Mouse (Mus musculus) heart, adult 18-20 months (tissue): ENCODE measurements around the gene Tshr. TPM values are rescaled to one million over a fixed set of nuclear protein-coding genes. Genes with fewer than 3 reads are reported as not detected.
"Not testable (repeated sequence)": the region's sequence is repeated elsewhere in the genome, so short reads cannot be mapped to it uniquely, and the experiment has no call there.

Source experiments
- DNase-seq, 2 experiments: peaks; one replicate each; pipeline ENCODE4 v3.0.0; 2021 to 2022; ENCODE audit warnings: mixed read lengths in 1 of 2
- long read RNA-seq, 2 experiments: library from polyadenylated mRNA; stranded (forward); transcript quantifications; one replicate each; pipeline ENCODE4 v2.0.0; 2021
- total RNA-seq, 2 experiments: library from RNA; stranded (reverse); gene quantifications; 2 replicates each; pipeline ENCODE4 v1.2.3; 2021

Tshr gene
- total RNA-seq: under 1 TPM; 0.32 to 0.72 TPM
- long read RNA-seq, experiment 1: 0 reads
- long read RNA-seq, experiment 2: 0 reads

- peak; percentile 93 to 96 for DNase-seq
Measured at GRCm38 (mm10) chr12:91384281-91385017, at the start of gene Tshr, which contains the start of gene Cep128. TSS of gene Tshr (plus strand) at chr12:91384563. TSS of gene Cep128 (minus strand) at chr12:91384409.

GRCm38 (mm10) chr12:91338656-91339055 is 45.7 kb upstream of the Tshr start:
- not testable (repeated sequence) for DNase-seq

GRCm38 (mm10) chr12:91353783-91354182 is 30.6 kb upstream of the Tshr start:
- no peak for DNase-seq

- no peak for DNase-seq
Measured at GRCm38 (mm10) chr12:91369173-91369572, 15.2 kb upstream of the Tshr start.

- no peak for DNase-seq
Measured at GRCm38 (mm10) chr12:91383516-91384264, 673 bp upstream of the Tshr start.

- peak; percentile 35 to 60 for DNase-seq
Measured at GRCm38 (mm10) chr12:91400232-91401048, 16.1 kb downstream of the Tshr start.

- DNase-seq: no peak
Measured at GRCm38 (mm10) chr12:91401049-91401352, 16.6 kb downstream of the Tshr start.

- DNase-seq: no peak
Measured at GRCm38 (mm10) chr12:91410306-91410705, 25.9 kb downstream of the Tshr start.

- no peak for DNase-seq
Measured at GRCm38 (mm10) chr12:91412461-91413182, 28.3 kb downstream of the Tshr start.

GRCm38 (mm10) chr12:91415112-91415511 is 30.7 kb downstream of the Tshr start:
- no peak for DNase-seq

GRCm38 (mm10) chr12:91416828-91417227 is 32.5 kb downstream of the Tshr start:
- no peak for DNase-seq

GRCm38 (mm10) chr12:91418791-91419190 is 34.4 kb downstream of the Tshr start:
- DNase-seq: peak; percentile 13 to 63

GRCm38 (mm10) chr12:91421272-91421671 is 36.9 kb downstream of the Tshr start:
- no peak for DNase-seq

- peak in 1 of 2 experiments; percentile 13 for DNase-seq
Measured at GRCm38 (mm10) chr12:91423125-91423820, 38.9 kb downstream of the Tshr start.

- no peak for DNase-seq
Measured at GRCm38 (mm10) chr12:91426499-91426898, 42.1 kb downstream of the Tshr start.

GRCm38 (mm10) chr12:91427129-91427528 is 42.8 kb downstream of the Tshr start:
- no peak for DNase-seq

GRCm38 (mm10) chr12:91482195-91482733 is 97.9 kb downstream of the Tshr start:
- DNase-seq: no peak

GRCm38 (mm10) chr12:91486342-91486741 is 102.0 kb downstream of the Tshr start:
- no peak for DNase-seq

GRCm38 (mm10) chr12:91488406-91488805 is 104.0 kb downstream of the Tshr start:
- no peak for DNase-seq

GRCm38 (mm10) chr12:91495497-91496225 is 111.3 kb downstream of the Tshr start:
- no peak for DNase-seq
